Mouse (Mus musculus): ENCODE measurements around the gene Gzf1. TPM values are rescaled to one million over a fixed set of nuclear protein-coding genes. Genes with fewer than 3 reads are reported as not detected.
A peak's percentile ranks its signal among the peaks of the same experiment; 100 is the strongest.

Gene Gzf1
- polyA plus RNA-seq, 1 experiment from 2014 or later, result 27.2 TPM

GRCm38 (mm10) chr2:148719271-148719995 is 38.6 kb downstream of the Gzf1 start:
- Histone ChIP-seq H3K9me3 (replicated peaks) (no peaks in the 10 kb centered on the region), H3K4me3 (no peak overlapping the region), H3K4me1 (peaks cover 8% of the 10 kb centered on the region), H3K36me3 (no peaks in the 10 kb centered on the region), H3K27me3 (ENCODE audit: low read depth, poor library complexity, severe bottlenecking) (no peaks in the 10 kb centered on the region), H3K27ac (replicated peaks) (no peak overlapping the region)
- 77% methylated on average over 2 of the region's 2 CpGs for WGBS
- DNase-seq (ENCODE audit: low spot score), result no peak

DNA sequence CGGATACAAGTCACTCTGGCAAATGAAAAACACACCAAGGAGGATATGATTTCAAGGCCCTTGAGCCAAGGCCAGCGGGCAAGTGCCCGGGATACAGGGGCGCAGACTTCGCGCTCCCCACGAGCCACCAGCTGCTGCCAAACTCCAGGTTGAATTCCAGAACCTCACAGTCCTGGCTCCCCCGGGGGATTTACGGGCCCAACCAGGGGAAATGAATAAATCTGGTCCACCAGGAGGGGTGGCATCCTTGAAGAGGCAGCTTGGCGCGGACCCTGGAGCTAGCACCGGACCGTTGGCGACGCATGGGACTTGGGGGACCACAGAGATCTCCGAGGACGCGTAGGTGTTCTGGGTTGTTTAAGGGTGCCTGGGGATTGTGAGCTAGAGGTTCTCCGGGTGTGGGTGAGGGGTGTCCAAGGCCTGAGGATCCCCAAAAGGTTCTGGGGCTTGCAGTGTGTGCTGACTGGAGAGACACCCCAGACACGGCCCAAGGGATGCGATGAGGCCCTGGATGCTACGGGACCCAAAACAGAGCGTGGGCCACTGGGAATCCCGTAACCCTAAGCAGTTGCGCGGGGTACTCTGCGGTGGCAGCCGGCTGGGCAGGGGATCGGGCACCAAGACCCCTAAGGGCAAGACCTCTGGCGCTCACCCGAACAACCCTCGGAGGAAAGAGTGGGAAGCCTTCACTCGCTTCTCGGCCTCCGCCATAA is 50.9 kb downstream of the Gzf1 start:
- H3K9me3 ChIP-seq (replicated peaks), result peaks cover 15% of the 10 kb centered on the region
- no peaks in the 10 kb centered on the region for H3K36me3 ChIP-seq
- WGBS, result 1% methylated on average over 35 of the region's 35 CpGs
- peak overlapping the region; percentile 83 for H3K4me3 ChIP-seq
- H3K27me3 ChIP-seq (ENCODE audit: low read depth, poor library complexity, severe bottlenecking), result no peaks in the 10 kb centered on the region
- no peak for DNase-seq (ENCODE audit: low spot score)
- H3K4me1 ChIP-seq, result peaks cover 17% of the 10 kb centered on the region
- peak overlapping the region; percentile 86 for H3K27ac ChIP-seq (replicated peaks)

- Histone ChIP-seq H3K9me3 (replicated peaks) (peaks cover 15% of the 10 kb centered on the region), H3K4me3 (peak within 1 kb of the TSS; percentile 83), H3K36me3 (no peaks in the 10 kb centered on the region), H3K27me3 (ENCODE audit: low read depth, poor library complexity, severe bottlenecking) (no peaks in the 10 kb centered on the region), H3K4me1 (peaks cover 17% of the 10 kb centered on the region), H3K27ac (replicated peaks) (peak within 1 kb of the TSS; percentile 86)
- DNase-seq (ENCODE audit: low spot score), result peak; percentile 93
- WGBS, result 4% methylated on average over 18 of the region's 18 CpGs
Measured at GRCm38 (mm10) chr2:148732327-148733000, 51.6 kb downstream of the Gzf1 start, which contains the start of gene Napb. Napb (minus strand) TSS chr2:148732467.

Other genes with a start within 250 kb of the Gzf1 start
- gene Cd93, start 237.5 kb upstream of the Gzf1 start, polyA plus RNA-seq (2016; fragmentation: Nextera tagmentation; extraction: Ambion mirVana), result 4.7 and 5.5 TPM in 2 replicates
- gene Nxt1, start 8.4 kb upstream of the Gzf1 start, polyA plus RNA-seq (2016; fragmentation: Nextera tagmentation; extraction: Ambion mirVana), result 131 and 152 TPM in 2 replicates
- 7.5 and 13.6 TPM in 2 replicates for gene Napb, start 51.4 kb downstream of the Gzf1 start, polyA plus RNA-seq (2016; fragmentation: Nextera tagmentation; extraction: Ambion mirVana)
- not detected in 2 replicates for gene Cstl1, start 69.3 kb downstream of the Gzf1 start, polyA plus RNA-seq (2016; fragmentation: Nextera tagmentation; extraction: Ambion mirVana)
- gene Cst11, start 90.5 kb downstream of the Gzf1 start, polyA plus RNA-seq (2016; fragmentation: Nextera tagmentation; extraction: Ambion mirVana), result not detected in 2 replicates
- gene 8030411F24Rik, start 101.0 kb downstream of the Gzf1 start, polyA plus RNA-seq (2016; fragmentation: Nextera tagmentation; extraction: Ambion mirVana), result not detected in 2 replicates
- not detected in 2 replicates for gene Cst12, start 108.3 kb downstream of the Gzf1 start, polyA plus RNA-seq (2016; fragmentation: Nextera tagmentation; extraction: Ambion mirVana)
- not detected in 2 replicates for gene Cst8, start 117.8 kb downstream of the Gzf1 start, polyA plus RNA-seq (2016; fragmentation: Nextera tagmentation; extraction: Ambion mirVana)
- not detected in 2 replicates for gene Cst13, start 139.1 kb downstream of the Gzf1 start, polyA plus RNA-seq (2016; fragmentation: Nextera tagmentation; extraction: Ambion mirVana)
- gene Cst9, start 154.1 kb downstream of the Gzf1 start, polyA plus RNA-seq (2016; fragmentation: Nextera tagmentation; extraction: Ambion mirVana), result not detected in 2 replicates
- not detected in 2 replicates for gene 9230104L09Rik, start 184.0 kb downstream of the Gzf1 start, polyA plus RNA-seq (2016; fragmentation: Nextera tagmentation; extraction: Ambion mirVana)
- 291 and 331 TPM in 2 replicates for gene Cst3, start 194.7 kb downstream of the Gzf1 start, polyA plus RNA-seq (2016; fragmentation: Nextera tagmentation; extraction: Ambion mirVana)

Measured in midbrain, embryonic 10.5 days (tissue).